Mouse (Mus musculus) liver, embryonic 14.5 days (tissue): ENCODE measurements around the gene Ube2f.

Experiments used
- CTCF ChIP-seq: IDR thresholded peaks from 2 replicates; pipeline ENCODE4 v1.5.1; 2016; ENCODE audit warnings: antibody characterized with exemption, low read depth, control low read depth
- EP300 ChIP-seq: IDR thresholded peaks from 2 replicates; pipeline ENCODE4 v1.6.1; 2016; ENCODE audit warnings: antibody characterized with exemption, low read depth

DNA sequence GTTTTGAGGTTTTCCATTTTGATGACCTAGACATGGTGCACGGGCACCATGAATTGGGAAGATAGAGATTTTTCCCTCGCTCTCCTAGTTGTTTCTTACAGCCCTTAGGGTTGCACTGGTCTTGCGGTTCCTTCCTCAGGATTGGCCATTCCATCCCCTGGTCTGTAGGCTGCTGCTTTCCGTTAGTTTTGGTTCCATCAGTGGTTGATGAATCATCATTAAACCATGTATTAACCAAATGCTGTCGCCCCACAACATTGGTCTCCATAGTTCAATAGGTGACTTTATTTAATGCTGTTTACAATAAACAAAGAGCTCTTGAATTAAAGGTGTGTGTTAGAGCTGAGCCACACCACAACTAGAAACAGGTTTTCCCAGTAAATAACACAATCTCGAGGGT lies 12.4 kb upstream of the Ube2f start:
- TF ChIP-seq CTCF = no peak
- TF ChIP-seq EP300 = no peak
